Mouse (Mus musculus): ENCODE results near the gene Cacna1c. TPM values are rescaled to one million over a fixed set of nuclear protein-coding genes. Genes with fewer than 3 reads are reported as not detected.

The Cacna1c gene
- polyA plus RNA-seq, 1 experiment from 2014 or later, result 0.23 TPM

DNA sequence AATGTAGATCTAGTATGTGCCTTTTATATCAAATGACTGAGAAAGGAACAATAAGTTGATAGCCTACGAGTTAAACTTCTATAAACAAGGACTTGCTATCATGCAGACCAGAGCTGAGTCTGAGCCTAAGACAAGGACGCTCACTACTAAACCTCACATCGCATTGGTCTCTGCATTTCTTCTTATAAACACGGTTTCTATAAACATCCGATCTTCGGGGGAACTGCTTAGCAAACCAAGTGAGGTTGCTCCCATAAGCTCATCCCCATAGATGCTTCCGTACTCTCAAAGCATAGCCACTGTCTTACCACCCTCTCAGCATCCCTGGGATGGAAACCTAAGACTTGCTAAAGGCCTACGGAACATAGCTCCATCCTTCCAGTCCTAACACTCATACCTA, 108.3 kb downstream of the Cacna1c start:
- H3K4me3 ChIP-seq (ENCODE audit: low read depth, low read length), result no peak overlapping the region
- no peaks in the 10 kb centered on the region for H3K4me1 ChIP-seq (ENCODE audit: insufficient read depth)
- H3K27me3 ChIP-seq (ENCODE audit: insufficient read depth, low read length), result no peaks in the 10 kb centered on the region
- DNase-seq (no peak), ATAC-seq (no peak)
- 76% methylated on average over 8 of the region's 8 CpGs for WGBS (ENCODE audit: insufficient replicate concordance)
- no peaks in the 10 kb centered on the region for H3K9me3 ChIP-seq (ENCODE audit: low read length)
- no peaks in the 10 kb centered on the region for H3K36me3 ChIP-seq (replicated peaks; ENCODE audit: insufficient read depth, low read length)
- H3K4me2 ChIP-seq (ENCODE audit: low read depth, low read length), result no peak overlapping the region
- no peak overlapping the region for H3K9ac ChIP-seq (replicated peaks)
- no peak for TF ChIP-seq EP300 (IDR thresholded peaks at IDR 0.05; ENCODE audit: low read depth)
- TF ChIP-seq CTCF (IDR thresholded peaks at IDR 0.05; ENCODE audit: low read depth), result no peak
- no peak overlapping the region for H3K27ac ChIP-seq (ENCODE audit: low read depth)

DNA sequence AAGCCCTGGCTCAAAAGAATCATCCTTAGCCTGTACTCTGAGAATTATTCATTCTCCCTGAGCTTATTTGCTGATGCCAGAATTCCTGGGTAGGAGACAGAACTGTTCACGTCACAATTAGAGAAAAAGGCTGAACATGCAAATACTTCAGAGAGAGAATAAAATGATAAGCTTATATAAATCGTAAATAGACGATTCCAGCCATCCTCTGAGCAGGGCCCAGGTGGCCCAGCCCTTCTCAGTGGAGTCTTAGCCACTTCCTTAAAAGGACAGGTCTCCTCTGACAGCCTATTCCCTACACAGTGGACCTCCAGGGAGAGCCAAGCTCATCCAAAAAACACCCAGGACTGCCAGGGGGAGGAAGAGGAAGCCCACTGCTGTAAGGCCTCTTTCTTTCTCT, 110.4 kb downstream of the Cacna1c start:
- DNase-seq, result no peak
- WGBS (ENCODE audit: insufficient replicate concordance), result 63% methylated on average over 3 of the region's 3 CpGs
- H3K9ac ChIP-seq (replicated peaks), result no peak overlapping the region

DNA sequence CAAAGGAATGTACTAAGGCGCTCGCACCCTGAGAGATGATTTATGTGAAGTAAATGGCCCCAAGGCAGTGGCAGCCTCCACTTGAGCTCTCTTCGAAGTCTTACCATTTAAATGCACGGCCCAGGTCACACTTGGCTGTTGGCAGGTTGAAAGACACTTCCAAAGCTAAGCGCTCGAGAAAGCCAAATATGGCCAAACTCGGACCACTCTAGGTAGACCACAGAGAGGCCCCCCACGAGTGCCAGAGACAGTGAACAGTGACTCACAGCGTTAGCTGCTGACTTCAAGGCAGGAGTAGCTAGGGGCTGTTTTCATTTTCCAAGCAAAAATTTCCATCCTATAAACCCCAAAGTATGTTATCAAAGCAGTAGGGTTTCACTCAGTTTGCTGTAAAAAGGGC, 111.7 kb downstream of the Cacna1c start:
- DNase-seq (no peak), ATAC-seq (no peak)
- no peak overlapping the region for H3K4me2 ChIP-seq (ENCODE audit: low read depth, low read length)
- no peak overlapping the region for H3K27ac ChIP-seq (ENCODE audit: low read depth)
- H3K4me1 ChIP-seq (ENCODE audit: insufficient read depth), result no peaks in the 10 kb centered on the region
- H3K36me3 ChIP-seq (replicated peaks; ENCODE audit: insufficient read depth, low read length), result no peaks in the 10 kb centered on the region
- WGBS (ENCODE audit: insufficient replicate concordance), result 70% methylated on average over 9 of the region's 9 CpGs
- H3K9me3 ChIP-seq (ENCODE audit: low read length), result no peaks in the 10 kb centered on the region
- H3K27me3 ChIP-seq (ENCODE audit: insufficient read depth, low read length), result no peaks in the 10 kb centered on the region
- no peak overlapping the region for H3K9ac ChIP-seq (replicated peaks)
- TF ChIP-seq CTCF (IDR thresholded peaks at IDR 0.05; ENCODE audit: low read depth) (no peak), EP300 (IDR thresholded peaks at IDR 0.05; ENCODE audit: low read depth) (no peak)
- H3K4me3 ChIP-seq (ENCODE audit: low read depth, low read length), result no peak overlapping the region

More for the DNA sequence above, 110.4 kb downstream of the Cacna1c start:
- H3K27me3 ChIP-seq (ENCODE audit: insufficient read depth, low read length), result no peaks in the 10 kb centered on the region
- no peak overlapping the region for H3K4me3 ChIP-seq (ENCODE audit: low read depth, low read length)
- H3K4me1 ChIP-seq (ENCODE audit: insufficient read depth), result no peaks in the 10 kb centered on the region
- H3K9me3 ChIP-seq (ENCODE audit: low read length), result no peaks in the 10 kb centered on the region
- no peak for ATAC-seq
- no peak overlapping the region for H3K4me2 ChIP-seq (ENCODE audit: low read depth, low read length)
- no peaks in the 10 kb centered on the region for H3K36me3 ChIP-seq (replicated peaks; ENCODE audit: insufficient read depth, low read length)
- no peak for TF ChIP-seq EP300 (IDR thresholded peaks at IDR 0.05; ENCODE audit: low read depth)
- TF ChIP-seq CTCF (IDR thresholded peaks at IDR 0.05; ENCODE audit: low read depth), result no peak
- no peak overlapping the region for H3K27ac ChIP-seq (ENCODE audit: low read depth)

DNA sequence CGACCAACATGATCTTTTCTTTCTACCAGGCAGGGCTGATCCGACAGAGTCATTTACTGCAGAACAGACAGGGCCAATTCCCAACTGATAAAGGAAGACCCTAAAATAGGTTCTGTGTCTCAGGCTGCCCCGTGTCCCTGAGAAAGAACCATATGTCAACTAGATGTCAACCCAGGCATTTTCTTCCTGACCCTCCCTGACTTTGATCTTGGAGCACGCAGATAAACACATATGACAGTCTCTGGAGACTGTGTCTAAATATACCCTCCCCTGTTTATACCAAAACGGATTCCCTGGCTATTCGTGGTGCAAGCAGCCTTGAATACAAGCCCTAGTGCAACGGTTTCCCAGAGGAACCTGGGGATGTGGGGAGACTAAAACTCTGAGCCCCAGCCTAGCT, 112.7 kb downstream of the Cacna1c start:
- Histone ChIP-seq H3K9me3 (ENCODE audit: low read length) (no peaks in the 10 kb centered on the region), H3K9ac (replicated peaks) (no peak overlapping the region), H3K36me3 (replicated peaks; ENCODE audit: insufficient read depth, low read length) (no peaks in the 10 kb centered on the region), H3K27ac (ENCODE audit: low read depth) (no peak overlapping the region), H3K4me2 (ENCODE audit: low read depth, low read length) (no peak overlapping the region), H3K4me3 (ENCODE audit: low read depth, low read length) (no peak overlapping the region), H3K27me3 (ENCODE audit: insufficient read depth, low read length) (no peaks in the 10 kb centered on the region), H3K4me1 (ENCODE audit: insufficient read depth) (no peaks in the 10 kb centered on the region)
- TF ChIP-seq EP300 (IDR thresholded peaks at IDR 0.05; ENCODE audit: low read depth) (no peak), CTCF (IDR thresholded peaks at IDR 0.05; ENCODE audit: low read depth) (no peak)
- ATAC-seq, result no peak
- WGBS (ENCODE audit: insufficient replicate concordance), result 57% methylated on average over 7 of the region's 7 CpGs
- no peak for DNase-seq

DNA sequence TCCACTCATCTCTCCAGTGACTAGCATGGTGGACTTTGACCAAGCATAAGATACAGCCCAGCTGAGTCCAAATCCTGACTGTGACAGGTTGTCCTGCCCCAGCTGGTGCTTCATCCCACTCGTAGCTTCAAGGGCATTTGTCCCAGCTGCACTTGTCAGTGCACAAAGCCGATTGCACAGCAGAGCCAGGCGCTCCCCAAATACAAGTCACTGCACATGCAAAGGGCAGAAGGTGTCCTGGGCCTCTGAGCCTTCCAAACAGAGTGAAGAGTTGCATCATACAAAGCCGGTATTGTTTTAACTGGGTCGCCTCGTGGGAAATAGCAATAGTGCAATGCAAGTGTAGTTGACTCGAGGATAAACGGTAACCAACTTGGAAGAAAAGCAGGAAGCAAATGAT, 113.6 kb downstream of the Cacna1c start:
- Histone ChIP-seq H3K27ac (ENCODE audit: low read depth) (no peak overlapping the region), H3K4me2 (ENCODE audit: low read depth, low read length) (no peak overlapping the region)
- ATAC-seq, result peak; percentile 89

DNA sequence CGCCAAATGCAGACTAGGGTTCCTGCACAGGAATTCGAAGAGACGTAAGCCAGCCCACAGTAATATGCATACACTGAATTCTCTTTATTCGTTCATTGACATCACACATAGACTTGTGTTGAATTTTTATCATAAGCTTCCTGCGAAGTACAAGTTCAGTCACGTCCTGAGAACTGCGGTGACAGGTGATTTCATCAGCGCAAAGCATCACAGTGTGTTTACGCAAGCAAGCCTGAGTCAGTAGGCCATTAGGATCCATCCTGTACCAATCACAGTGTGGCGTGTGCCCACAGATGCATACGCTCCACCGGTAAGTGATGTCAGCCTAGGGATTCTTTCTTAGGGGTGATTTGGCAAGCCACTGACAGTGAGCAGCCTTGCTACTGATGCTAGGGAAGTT, 114.6 kb downstream of the Cacna1c start:
- TF ChIP-seq EP300 (IDR thresholded peaks at IDR 0.05; ENCODE audit: low read depth) (no peak), CTCF (IDR thresholded peaks at IDR 0.05; ENCODE audit: low read depth) (no peak)
- WGBS (ENCODE audit: insufficient replicate concordance), result 89% methylated on average over 12 of the region's 12 CpGs
- no peak overlapping the region for H3K9ac ChIP-seq (replicated peaks)
- no peak overlapping the region for H3K4me3 ChIP-seq (ENCODE audit: low read depth, low read length)
- H3K9me3 ChIP-seq (ENCODE audit: low read length), result no peaks in the 10 kb centered on the region
- no peaks in the 10 kb centered on the region for H3K4me1 ChIP-seq (ENCODE audit: insufficient read depth)
- no peak overlapping the region for H3K27ac ChIP-seq (ENCODE audit: low read depth)
- no peak overlapping the region for H3K4me2 ChIP-seq (ENCODE audit: low read depth, low read length)
- no peaks in the 10 kb centered on the region for H3K27me3 ChIP-seq (ENCODE audit: insufficient read depth, low read length)
- DNase-seq (no peak), ATAC-seq (no peak)
- H3K36me3 ChIP-seq (replicated peaks; ENCODE audit: insufficient read depth, low read length), result no peaks in the 10 kb centered on the region

More for the DNA sequence above, 113.6 kb downstream of the Cacna1c start:
- no peaks in the 10 kb centered on the region for H3K9me3 ChIP-seq (ENCODE audit: low read length)
- no peak overlapping the region for H3K9ac ChIP-seq (replicated peaks)
- WGBS (ENCODE audit: insufficient replicate concordance), result 50% methylated on average over 8 of the region's 8 CpGs
- no peak overlapping the region for H3K4me3 ChIP-seq (ENCODE audit: low read depth, low read length)
- no peaks in the 10 kb centered on the region for H3K36me3 ChIP-seq (replicated peaks; ENCODE audit: insufficient read depth, low read length)
- peak; percentile 18 for DNase-seq
- TF ChIP-seq EP300 (IDR thresholded peaks at IDR 0.05; ENCODE audit: low read depth) (no peak), CTCF (IDR thresholded peaks at IDR 0.05; ENCODE audit: low read depth) (no peak)
- H3K27me3 ChIP-seq (ENCODE audit: insufficient read depth, low read length), result no peaks in the 10 kb centered on the region
- H3K4me1 ChIP-seq (ENCODE audit: insufficient read depth), result no peaks in the 10 kb centered on the region

DNA sequence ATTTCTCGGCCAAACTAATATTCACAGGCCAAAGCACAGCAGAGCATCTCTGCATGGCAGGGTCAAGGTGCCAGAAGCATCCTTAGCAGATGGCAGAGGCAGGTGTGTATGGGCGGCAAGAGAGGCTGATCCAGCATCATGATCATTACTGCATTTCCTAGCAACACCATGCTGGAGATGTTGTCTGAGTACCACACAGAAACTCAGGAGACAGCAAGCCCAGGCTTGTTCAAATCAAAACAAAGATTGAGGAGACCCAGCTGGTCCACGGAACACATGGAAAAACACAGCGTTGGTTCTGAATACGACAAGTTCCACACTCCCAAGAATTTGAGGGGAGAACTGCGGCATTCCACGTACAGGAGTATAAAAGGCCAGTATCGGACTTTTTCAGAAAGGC, 116.6 kb downstream of the Cacna1c start:
- Histone ChIP-seq H3K4me2 (ENCODE audit: low read depth, low read length) (no peak overlapping the region), H3K27ac (ENCODE audit: low read depth) (no peak overlapping the region), H3K36me3 (replicated peaks; ENCODE audit: insufficient read depth, low read length) (no peaks in the 10 kb centered on the region), H3K4me3 (ENCODE audit: low read depth, low read length) (no peak overlapping the region), H3K9me3 (ENCODE audit: low read length) (no peaks in the 10 kb centered on the region), H3K9ac (replicated peaks) (no peak overlapping the region), H3K27me3 (ENCODE audit: insufficient read depth, low read length) (no peaks in the 10 kb centered on the region), H3K4me1 (ENCODE audit: insufficient read depth) (no peaks in the 10 kb centered on the region)
- DNase-seq, result no peak
- no peak for ATAC-seq
- 82% methylated on average over 8 of the region's 8 CpGs for WGBS (ENCODE audit: insufficient replicate concordance)
- TF ChIP-seq CTCF (IDR thresholded peaks at IDR 0.05; ENCODE audit: low read depth), result no peak
- no peak for TF ChIP-seq EP300 (IDR thresholded peaks at IDR 0.05; ENCODE audit: low read depth)

Data from liver, postnatal 0 days (tissue).